Mouse (Mus musculus): ENCODE results near the gene Npat. TPM values are rescaled to one million over a fixed set of nuclear protein-coding genes. Genes with fewer than 3 reads are reported as not detected.

The Npat gene
- polyA plus RNA-seq, 1 experiment from 2014 or later, result 13.6 TPM

GRCm38 (mm10) chr9:53596971-53597600, 60.2 kb downstream of the Npat start:
- Histone ChIP-seq H3K4me2 (replicated peaks) (no peak overlapping the region), H3K27ac (no peak overlapping the region), H3K9ac (replicated peaks) (no peak overlapping the region), H3K36me3 (peaks cover 25% of the 10 kb centered on the region), H3K27me3 (no peaks in the 10 kb centered on the region), H3K4me3 (replicated peaks) (no peak overlapping the region), H3K9me3 (no peaks in the 10 kb centered on the region), H3K4me1 (replicated peaks) (no peaks in the 10 kb centered on the region)
- WGBS, result 88% methylated on average over 4 of the region's 4 CpGs
- no peak for ATAC-seq

- Histone ChIP-seq H3K27ac (no peak overlapping the region), H3K4me2 (replicated peaks) (no peak overlapping the region), H3K36me3 (peaks cover 14% of the 10 kb centered on the region), H3K4me3 (replicated peaks) (no peak overlapping the region), H3K4me1 (replicated peaks) (no peaks in the 10 kb centered on the region), H3K9ac (replicated peaks) (no peak overlapping the region), H3K27me3 (no peaks in the 10 kb centered on the region), H3K9me3 (no peaks in the 10 kb centered on the region)
- no peak for ATAC-seq
- WGBS, result 79% methylated on average over 6 of the region's 6 CpGs
Observed at GRCm38 (mm10) chr9:53598631-53599030, 61.8 kb downstream of the Npat start.

GRCm38 (mm10) chr9:53601541-53601940, 64.7 kb downstream of the Npat start:
- Histone ChIP-seq H3K9ac (replicated peaks) (no peak overlapping the region), H3K27me3 (no peaks in the 10 kb centered on the region), H3K4me2 (replicated peaks) (no peak overlapping the region), H3K4me3 (replicated peaks) (no peak overlapping the region), H3K4me1 (replicated peaks) (no peaks in the 10 kb centered on the region), H3K27ac (no peak overlapping the region), H3K36me3 (0 out of 2 replicates have a peak, but pooled peaks cover 2% of the 10 kb centered on the region), H3K9me3 (no peaks in the 10 kb centered on the region)
- WGBS, result 94% methylated on average over 2 of the region's 2 CpGs
- no peak for ATAC-seq

DNA sequence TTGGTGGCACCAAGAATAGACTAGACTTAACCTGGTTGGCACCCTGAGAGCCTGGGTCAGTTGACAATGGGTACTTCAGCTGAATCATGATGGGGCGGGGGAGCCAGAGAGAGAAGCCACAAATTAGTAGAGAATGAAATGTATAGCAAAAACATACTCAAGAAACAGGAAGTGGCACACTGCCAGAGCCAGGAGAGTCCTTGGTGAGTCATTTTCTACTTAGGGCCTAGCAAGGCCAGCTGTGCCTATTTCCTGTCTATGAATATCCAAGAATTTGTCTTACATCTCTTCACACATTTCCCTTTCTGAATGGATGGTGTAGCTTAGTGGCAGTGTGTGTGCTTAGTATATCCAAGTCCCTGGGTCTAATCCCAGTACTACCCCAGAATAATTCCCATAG, 66.5 kb downstream of the Npat start:
- H3K4me2 ChIP-seq (replicated peaks), result no peak overlapping the region
- H3K9me3 ChIP-seq, result no peaks in the 10 kb centered on the region
- no peak overlapping the region for H3K27ac ChIP-seq
- no peaks in the 10 kb centered on the region for H3K27me3 ChIP-seq
- 91% methylated on average over 1 of the region's 1 CpGs for WGBS
- no peak overlapping the region for H3K9ac ChIP-seq (replicated peaks)
- peaks cover 2% of the 10 kb centered on the region; the same call in 1 of the 2 replicates for H3K4me1 ChIP-seq (replicated peaks)
- no peaks in the 10 kb centered on the region for H3K36me3 ChIP-seq
- no peak for ATAC-seq
- no peak overlapping the region for H3K4me3 ChIP-seq (replicated peaks)

DNA sequence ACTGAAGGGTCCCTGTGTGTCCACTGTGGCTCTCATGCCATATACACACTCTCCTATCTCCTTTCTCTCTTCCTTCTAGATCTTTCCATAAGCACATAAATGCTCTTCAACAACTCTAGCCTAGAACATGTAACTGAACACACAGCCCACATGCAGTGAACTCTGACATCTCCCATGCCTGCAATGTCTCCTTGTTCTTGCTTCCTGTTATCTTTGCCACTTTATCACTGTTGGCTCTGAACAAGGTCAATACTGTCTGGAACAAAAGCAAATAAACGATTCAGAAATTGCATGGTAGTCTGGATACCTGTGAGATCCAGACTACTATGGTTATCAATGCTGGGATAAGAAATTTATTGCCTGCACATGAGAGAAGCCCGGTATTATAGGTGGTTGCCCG, 67.0 kb downstream of the Npat start:
- Histone ChIP-seq H3K4me2 (replicated peaks) (no peak overlapping the region), H3K9me3 (no peaks in the 10 kb centered on the region), H3K4me3 (replicated peaks) (no peak overlapping the region), H3K4me1 (replicated peaks) (peaks cover 7% of the 10 kb centered on the region), H3K9ac (replicated peaks) (no peak overlapping the region), H3K27ac (no peak overlapping the region), H3K36me3 (no peaks in the 10 kb centered on the region), H3K27me3 (no peaks in the 10 kb centered on the region)
- ATAC-seq, result no peak
- WGBS, result 92% methylated on average over 3 of the region's 3 CpGs

- Histone ChIP-seq H3K27me3 (no peaks in the 10 kb centered on the region), H3K27ac (no peak overlapping the region), H3K4me3 (replicated peaks) (no peak overlapping the region), H3K9me3 (no peaks in the 10 kb centered on the region), H3K4me2 (replicated peaks) (no peak overlapping the region), H3K36me3 (no peaks in the 10 kb centered on the region), H3K4me1 (replicated peaks) (peaks cover 17% of the 10 kb centered on the region), H3K9ac (replicated peaks) (no peak overlapping the region)
- 96% methylated on average over 5 of the region's 5 CpGs for WGBS
- ATAC-seq, result no peak
Observed at GRCm38 (mm10) chr9:53604954-53605353, 68.1 kb downstream of the Npat start.

DNA sequence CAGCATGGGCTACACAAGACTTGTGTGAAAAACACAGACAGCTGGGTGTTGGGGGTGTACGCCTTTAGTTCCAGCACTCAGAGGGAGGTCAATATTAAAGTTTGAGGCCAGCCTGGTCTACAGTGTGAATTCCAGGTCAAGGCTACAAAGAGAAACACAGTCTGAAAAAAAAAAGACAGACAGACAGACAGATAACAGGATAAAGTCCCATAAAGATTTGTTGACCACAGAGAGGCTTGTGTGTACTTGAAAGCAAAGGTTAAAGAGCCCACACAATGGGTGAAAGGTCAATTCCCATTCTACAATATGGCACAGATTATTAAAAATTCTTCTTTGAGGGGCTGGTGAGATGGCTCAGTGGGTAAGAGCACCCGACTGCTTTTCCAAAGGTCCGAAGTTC, 70.3 kb downstream of the Npat start:
- peaks cover 17% of the 10 kb centered on the region for H3K4me1 ChIP-seq (replicated peaks)
- H3K4me2 ChIP-seq (replicated peaks), result no peak overlapping the region
- no peaks in the 10 kb centered on the region for H3K9me3 ChIP-seq
- H3K36me3 ChIP-seq, result no peaks in the 10 kb centered on the region
- no peak for ATAC-seq
- no peak overlapping the region for H3K4me3 ChIP-seq (replicated peaks)
- H3K27me3 ChIP-seq, result no peaks in the 10 kb centered on the region
- no peak overlapping the region for H3K27ac ChIP-seq
- WGBS, result 91% methylated on average over 3 of the region's 3 CpGs
- no peak overlapping the region for H3K9ac ChIP-seq (replicated peaks)

GRCm38 (mm10) chr9:53607816-53608215, 71.0 kb downstream of the Npat start:
- no peaks in the 10 kb centered on the region for H3K27me3 ChIP-seq
- WGBS, result 93% methylated on average over 4 of the region's 4 CpGs
- peaks cover 17% of the 10 kb centered on the region for H3K4me1 ChIP-seq (replicated peaks)
- no peak overlapping the region for H3K27ac ChIP-seq
- no peaks in the 10 kb centered on the region for H3K36me3 ChIP-seq
- no peak overlapping the region for H3K4me2 ChIP-seq (replicated peaks)
- no peaks in the 10 kb centered on the region for H3K9me3 ChIP-seq
- H3K4me3 ChIP-seq (replicated peaks), result no peak overlapping the region
- no peak for ATAC-seq
- no peak overlapping the region for H3K9ac ChIP-seq (replicated peaks)

GRCm38 (mm10) chr9:53609306-53609967, 72.6 kb downstream of the Npat start:
- Histone ChIP-seq H3K27me3 (no peaks in the 10 kb centered on the region), H3K27ac (no peak overlapping the region), H3K4me2 (replicated peaks) (peak overlapping the region; percentile 83), H3K36me3 (peaks cover 6% of the 10 kb centered on the region), H3K4me1 (replicated peaks) (peaks cover 17% of the 10 kb centered on the region), H3K9me3 (no peaks in the 10 kb centered on the region), H3K4me3 (replicated peaks) (peak overlapping the region; percentile 77), H3K9ac (replicated peaks) (peak overlapping the region; percentile 86)
- WGBS, result 77% methylated on average over 12 of the region's 12 CpGs
- no peak for ATAC-seq

DNA sequence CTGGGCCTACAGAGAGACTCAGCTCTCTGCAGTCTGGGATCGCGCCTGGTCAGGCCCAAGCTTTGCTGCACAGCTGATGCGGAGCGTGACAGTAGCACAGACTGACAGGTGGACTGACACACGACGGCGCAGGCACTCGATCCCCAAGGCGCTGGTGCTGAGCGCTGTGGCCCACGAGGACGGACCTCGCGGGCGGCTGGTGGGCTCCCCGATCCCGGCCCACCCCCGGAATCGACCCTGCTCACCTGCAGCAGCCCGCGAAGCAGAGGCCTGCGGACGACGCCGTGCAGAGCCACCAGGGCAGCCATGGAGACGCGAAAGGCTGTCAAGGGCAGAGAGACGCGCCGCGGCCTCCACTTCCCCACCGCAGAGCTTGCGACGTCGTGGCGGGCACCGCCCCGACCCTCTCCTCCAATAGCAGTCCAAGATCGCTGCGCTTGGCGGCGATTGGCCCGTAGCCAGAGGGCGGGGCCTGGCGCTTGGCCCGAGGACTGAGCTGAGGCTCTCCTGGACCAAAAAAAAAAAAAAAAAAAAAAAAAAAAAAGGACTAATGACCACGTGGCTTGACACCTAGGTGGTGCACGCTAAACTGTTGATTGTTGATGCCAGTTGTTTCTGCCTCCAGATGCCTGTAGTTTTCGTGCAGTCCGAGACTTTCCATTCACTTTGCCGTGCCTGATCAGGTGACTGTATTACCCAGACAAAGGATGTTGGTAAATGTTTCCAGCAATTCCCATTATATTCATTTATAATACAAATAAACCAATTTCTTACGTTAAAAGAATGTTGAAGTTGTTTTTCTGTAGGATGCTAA, 73.3 kb downstream of the Npat start, which contains the start of gene Acat1:
TSS of gene Acat1 (minus strand) at position 415 of the 814 bp plus-strand sequence.
- Histone ChIP-seq H3K4me1 (replicated peaks) (peaks cover 17% of the 10 kb centered on the region), H3K9ac (replicated peaks) (peak within 1 kb of the TSS; percentile 86), H3K27ac (peak within 1 kb of the TSS; percentile 72), H3K4me2 (replicated peaks) (peak within 1 kb of the TSS; percentile 83), H3K4me3 (replicated peaks) (peak within 1 kb of the TSS; percentile 77), H3K36me3 (peaks cover 12% of the 10 kb centered on the region), H3K9me3 (no peaks in the 10 kb centered on the region), H3K27me3 (no peaks in the 10 kb centered on the region)
- peak; percentile 99 for ATAC-seq
- 5% methylated on average over 52 of the region's 52 CpGs for WGBS

DNA sequence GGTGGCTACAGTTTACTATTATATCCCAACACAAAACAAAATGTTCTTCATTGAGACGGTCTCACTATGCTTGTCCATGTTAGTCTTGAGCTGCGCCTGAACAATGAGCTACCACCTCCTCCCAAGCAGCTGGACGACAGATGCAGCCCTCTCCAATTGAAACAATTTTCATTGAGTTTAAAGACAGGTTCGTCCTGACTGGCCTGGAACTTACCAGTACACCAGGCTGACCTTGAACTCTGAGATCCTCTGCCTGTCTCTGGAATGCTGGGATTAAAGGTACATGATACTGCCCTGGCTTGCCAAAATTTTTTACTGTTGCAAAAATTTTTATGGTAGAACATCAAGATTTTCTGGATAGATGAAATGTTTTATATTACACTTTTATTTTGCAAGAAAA, 77.4 kb downstream of the Npat start:
- H3K9me3 ChIP-seq, result no peaks in the 10 kb centered on the region
- peaks cover 6% of the 10 kb centered on the region for H3K4me1 ChIP-seq (replicated peaks)
- no peak overlapping the region for H3K4me3 ChIP-seq (replicated peaks)
- H3K4me2 ChIP-seq (replicated peaks), result no peak overlapping the region
- ATAC-seq, result no peak
- WGBS, result 89% methylated on average over 4 of the region's 4 CpGs
- no peak overlapping the region for H3K9ac ChIP-seq (replicated peaks)
- no peaks in the 10 kb centered on the region for H3K27me3 ChIP-seq
- no peak overlapping the region for H3K27ac ChIP-seq
- peaks cover 40% of the 10 kb centered on the region for H3K36me3 ChIP-seq

DNA sequence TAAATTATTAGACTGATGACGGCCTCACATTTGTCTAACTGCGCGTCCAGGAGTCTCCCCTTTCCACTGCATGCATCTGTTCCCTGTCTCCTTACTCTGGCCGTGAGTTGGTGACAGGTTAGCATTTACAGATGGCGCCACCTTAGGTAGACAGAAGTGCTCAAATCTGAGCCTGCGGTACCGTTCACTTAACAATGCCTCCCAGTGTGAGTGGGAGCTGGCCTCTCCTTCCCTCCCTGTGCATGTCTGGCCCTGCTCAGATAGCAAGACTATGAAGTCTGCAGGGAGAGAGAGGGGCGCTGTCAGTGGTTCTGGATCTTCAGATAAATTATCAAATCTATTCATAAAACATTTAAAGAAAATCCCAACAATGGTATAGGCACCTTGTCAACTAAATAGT, 78.4 kb downstream of the Npat start:
- WGBS, result 88% methylated on average over 8 of the region's 8 CpGs
- no peak overlapping the region for H3K4me2 ChIP-seq (replicated peaks)
- no peaks in the 10 kb centered on the region for H3K27me3 ChIP-seq
- peaks cover 48% of the 10 kb centered on the region for H3K36me3 ChIP-seq
- no peaks in the 10 kb centered on the region for H3K9me3 ChIP-seq
- no peak for ATAC-seq
- H3K4me3 ChIP-seq (replicated peaks), result no peak overlapping the region
- H3K9ac ChIP-seq (replicated peaks), result no peak overlapping the region
- H3K4me1 ChIP-seq (replicated peaks), result no peaks in the 10 kb centered on the region
- no peak overlapping the region for H3K27ac ChIP-seq

Data from midbrain, embryonic 13.5 days (tissue).